ENCODE assay signal across 28 mouse cellular contexts in the genomic region with DNA sequence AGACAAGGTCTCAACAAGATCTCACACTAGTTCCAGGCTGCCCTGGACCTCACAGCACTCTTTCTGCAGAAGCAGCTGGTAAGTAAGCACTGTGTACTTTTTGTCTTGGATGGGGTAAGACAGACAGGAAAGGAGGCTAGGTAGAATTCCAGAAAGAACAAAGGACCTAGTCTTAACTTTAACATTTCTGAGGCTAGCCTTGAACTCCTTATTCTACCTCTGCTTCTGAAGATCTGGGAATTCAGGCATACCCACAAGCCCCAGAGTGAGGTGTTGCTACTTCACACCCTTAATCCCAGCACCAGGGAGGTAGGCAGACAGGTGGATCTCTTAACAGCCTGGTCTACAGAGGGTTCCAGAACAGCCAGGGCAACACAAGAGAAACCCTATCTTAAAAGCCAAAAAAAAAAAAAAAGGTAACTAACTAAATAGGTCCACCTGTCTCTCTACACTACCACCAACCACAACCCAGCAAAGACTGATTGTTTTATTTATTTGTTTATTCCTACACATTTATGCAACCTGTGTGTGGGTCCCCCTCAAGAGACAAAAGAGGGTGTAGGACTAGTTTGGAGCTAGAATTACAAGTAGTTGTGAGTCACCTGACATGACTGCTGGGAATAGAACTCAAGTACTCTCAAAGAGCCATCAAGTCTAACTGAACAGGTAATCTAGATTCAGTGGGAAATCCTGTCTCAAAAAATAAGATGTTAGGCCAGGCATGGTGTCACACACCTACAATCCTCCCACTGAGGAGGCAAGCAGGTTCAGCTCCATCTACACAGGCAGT. TPM values are rescaled to one million over a fixed set of nuclear protein-coding genes. Genes with fewer than 3 reads are reported as not detected.
DNase-seq lines count a peak whose midpoint lies in the region; ATAC-seq and TF ChIP-seq lines count a peak whose summit lies in the region.
"Had no signal": no experiment of that assay in that cellular context is flagged by ENCODE, and none has a peak within 500 bp of the region (broad histone marks: within the 10 kb centered on the region; RNA-seq: fewer than 3 reads in every experiment).

No protein-coding gene starts in this region.

- TF ChIP-seq CTCF in E14TG2a.4 (conservative IDR thresholded peaks at IDR 0.05; ENCODE audit: low read length): no peak

- H3K4me1 ChIP-seq in lung, embryonic 16.5 days (replicated peaks; ENCODE audit: control insufficient read depth, insufficient read depth, low read length): peaks cover 3% of the 10 kb centered on the region; the same call in 1 of the 2 replicates
- peaks cover 80% of the 10 kb centered on the region for H3K4me1 ChIP-seq in E14TG2a.4 (replicated peaks; ENCODE audit: low read depth, low read length)
- no peaks in the 10 kb centered on the region for H3K4me1 ChIP-seq in hindbrain, embryonic 16.5 days (ENCODE audit: control insufficient read depth, insufficient read depth, low read depth, low read length)
- H3K4me1 ChIP-seq: embryonic facial prominence, embryonic 12.5 days; intestine, embryonic 15.5 days had no signal

- no peak for DNase-seq in lung, postnatal 4 days
- DNase-seq in ES-CJ7 (ENCODE audit: low read depth, low spot score): peak; percentile 68
- DNase-seq in R1 (ENCODE audit: low read depth, low spot score): peak; percentile 91
- DNase-seq in kidney, postnatal 14 days: no peak
- DNase-seq: adrenal gland, postnatal 10 days; adrenal gland, postnatal 36 days; B cell, adult 2 months; cerebellum, adult 18-20 months; cerebellum, adult 9-10 months; cerebellum, postnatal 25 days; forebrain, postnatal 0 days; gastrocnemius, adult 2 months; gastrocnemius, postnatal 14 days; heart, adult 18-20 months; heart, postnatal 14 days; heart, postnatal 4 days; kidney, adult 11 months had no signal

- H3K36me3 ChIP-seq in lung, embryonic 16.5 days (ENCODE audit: control insufficient read depth, insufficient read depth, low read length): no peaks in the 10 kb centered on the region
- peaks cover 31% of the 10 kb centered on the region for H3K36me3 ChIP-seq in E14TG2a.4 (ENCODE audit: insufficient read depth, low read length)
- no peaks in the 10 kb centered on the region for H3K36me3 ChIP-seq in hindbrain, embryonic 16.5 days (ENCODE audit: control insufficient read depth, insufficient read depth, low read length)
- H3K36me3 ChIP-seq: embryonic facial prominence, embryonic 12.5 days; embryonic facial prominence, embryonic 15.5 days; intestine, embryonic 15.5 days had no signal

- H3K4me2 ChIP-seq in lung, embryonic 16.5 days (ENCODE audit: low read depth, low read length): no peak overlapping the region
- no peak overlapping the region for H3K4me2 ChIP-seq in hindbrain, embryonic 16.5 days (ENCODE audit: low read length)
- H3K4me2 ChIP-seq: embryonic facial prominence, embryonic 12.5 days; embryonic facial prominence, embryonic 15.5 days; heart, embryonic 13.5 days; hindbrain, embryonic 14.5 days; intestine, embryonic 15.5 days had no signal

- H3K9ac ChIP-seq in lung, embryonic 16.5 days (ENCODE audit: low read length): no peak overlapping the region
- no peak overlapping the region for H3K9ac ChIP-seq in hindbrain, embryonic 16.5 days (ENCODE audit: low read depth, low read length)
- H3K9ac ChIP-seq: embryonic facial prominence, embryonic 12.5 days; embryonic facial prominence, embryonic 15.5 days; forebrain, postnatal 0 days; heart, embryonic 13.5 days; hindbrain, embryonic 14.5 days; intestine, embryonic 15.5 days had no signal

- no peak for ATAC-seq in lung, embryonic 16.5 days (ENCODE audit: low read depth)
- no peak for ATAC-seq in hindbrain, embryonic 16.5 days
- ATAC-seq: forebrain, embryonic 14.5 days; forebrain, postnatal 0 days; intestine, embryonic 15.5 days had no signal

- H3K4me3 ChIP-seq in lung, embryonic 16.5 days (ENCODE audit: low read length): no peak overlapping the region
- 0 out of 2 replicates have a peak overlapping the region, but pooled peaks have one; percentile 33 for H3K4me3 ChIP-seq in E14TG2a.4 (replicated peaks; ENCODE audit: low read length)
- no peak overlapping the region for H3K4me3 ChIP-seq in hindbrain, embryonic 16.5 days (ENCODE audit: low read length)
- H3K4me3 ChIP-seq: embryonic facial prominence, embryonic 12.5 days; embryonic facial prominence, embryonic 15.5 days; gastrocnemius, adult 2 months; heart, embryonic 10.5 days; heart, embryonic 13.5 days; intestine, embryonic 15.5 days had no signal

- H3K9me3 ChIP-seq in lung, embryonic 16.5 days (ENCODE audit: control insufficient read depth, low read length): no peaks in the 10 kb centered on the region
- H3K9me3 ChIP-seq in E14TG2a.4 (ENCODE audit: low read length): no peaks in the 10 kb centered on the region
- no peaks in the 10 kb centered on the region for H3K9me3 ChIP-seq in hindbrain, embryonic 16.5 days (ENCODE audit: control insufficient read depth, low read length)
- H3K9me3 ChIP-seq: embryonic facial prominence, embryonic 12.5 days; embryonic facial prominence, embryonic 15.5 days; heart, embryonic 10.5 days; heart, embryonic 13.5 days; intestine, embryonic 15.5 days had no signal

- H3K27ac ChIP-seq in lung, embryonic 16.5 days (ENCODE audit: low read length): 0 out of 2 replicates have a peak overlapping the region, but pooled peaks have one; percentile 6
- no peak overlapping the region for H3K27ac ChIP-seq in hindbrain, embryonic 16.5 days (ENCODE audit: low read depth, low read length)
- H3K27ac ChIP-seq: embryonic facial prominence, embryonic 12.5 days; embryonic facial prominence, embryonic 15.5 days; gastrocnemius, adult 2 months; heart, embryonic 10.5 days; heart, embryonic 13.5 days; hindbrain, embryonic 14.5 days; intestine, embryonic 15.5 days had no signal

- H3K27me3 ChIP-seq in lung, embryonic 16.5 days (ENCODE audit: control insufficient read depth, insufficient read depth, low read depth, low read length): no peaks in the 10 kb centered on the region
- no peaks in the 10 kb centered on the region for H3K27me3 ChIP-seq in E14TG2a.4 (ENCODE audit: insufficient read depth, low read length)
- H3K27me3 ChIP-seq in hindbrain, embryonic 16.5 days (replicated peaks; ENCODE audit: control insufficient read depth, insufficient read depth, low read length): no peaks in the 10 kb centered on the region
- H3K27me3 ChIP-seq: CH12.LX; embryonic facial prominence, embryonic 12.5 days; embryonic facial prominence, embryonic 15.5 days; heart, embryonic 13.5 days; intestine, embryonic 15.5 days had no signal

RNA-seq across cellular contexts. Expression of a gene that starts 8.8 kb away (rescaled TPM):
- polyA plus RNA-seq in lung, embryonic 16.5 days (2015; fragmentation: Nextera tagmentation; extraction: Ambion mirVana): 32.8 and 34.4 TPM in 2 replicates
- polyA plus RNA-seq in hindbrain, embryonic 16.5 days (2015; fragmentation: Nextera tagmentation; extraction: Ambion mirVana): 15.1 and 19.4 TPM in 2 replicates

RNA-seq across cellular contexts. Expression of a gene that starts 8.8 kb away (rescaled TPM):
- polyA plus RNA-seq in lung, embryonic 16.5 days (2015; fragmentation: Nextera tagmentation; extraction: Ambion mirVana): 95.1 and 103 TPM in 2 replicates
- 63.5 and 67.0 TPM in 2 replicates for polyA plus RNA-seq in hindbrain, embryonic 16.5 days (2015; fragmentation: Nextera tagmentation; extraction: Ambion mirVana)

RNA-seq across cellular contexts. Expression of a gene that starts 54.7 kb away (rescaled TPM):
- polyA plus RNA-seq in lung, embryonic 16.5 days (2015; fragmentation: Nextera tagmentation; extraction: Ambion mirVana): 78.1 and 82.1 TPM in 2 replicates
- polyA plus RNA-seq in hindbrain, embryonic 16.5 days (2015; fragmentation: Nextera tagmentation; extraction: Ambion mirVana): 19.5 and 20.9 TPM in 2 replicates

Comparison
In these comparisons a context has a peak if more than half of its experiments do, and no peak if none do; other contexts are left out.
1. DNase-seq: peak in ES-CJ7 (single experiment) and R1 (single experiment); none in lung, postnatal 4 days (0 of 2) and kidney, postnatal 14 days (single experiment).